Mouse (Mus musculus) testis, postnatal 14 days (tissue): ENCODE measurements around the gene Vtn.
"Not testable (repeated sequence)": the region's sequence is repeated elsewhere in the genome, so short reads cannot be mapped to it uniquely, and the experiment has no call there.

Source experiments
- DNase-seq: peaks from one replicate; pipeline ENCODE4 v3.0.0; 2021; ENCODE audit warnings: low spot score

The Vtn gene

GRCm38 (mm10) chr11:78497544-78498522 is 1.1 kb upstream of the Vtn start, which contains the start of gene Sarm1:
Sarm1 (minus strand) TSS chr11:78497754.
- DNase-seq: peak; percentile 90

- no peak for DNase-seq
Observed at GRCm38 (mm10) chr11:78499543-78499942, 652 bp downstream of the Vtn start.

- DNase-seq: no peak
Observed at GRCm38 (mm10) chr11:78500623-78501202, 1.8 kb downstream of the Vtn start.

- no peak for DNase-seq
Observed at GRCm38 (mm10) chr11:78501529-78501928, 2.6 kb downstream of the Vtn start.

- no peak for DNase-seq
Observed at GRCm38 (mm10) chr11:78502909-78503650, 4.2 kb downstream of the Vtn start, which contains the start of gene Sebox. Sebox (plus strand) TSS chr11:78503447.

- no peak for DNase-seq
Observed at GRCm38 (mm10) chr11:78505430-78505829, 6.5 kb downstream of the Vtn start.

GRCm38 (mm10) chr11:78509148-78509547 is 10.3 kb downstream of the Vtn start:
- DNase-seq: no peak

- DNase-seq: peak; percentile 93
Observed at GRCm38 (mm10) chr11:78512025-78512957, 13.4 kb downstream of the Vtn start, which contains the start of the genes Tmem199 and Poldip2. Tmem199 (minus strand) TSS chr11:78512172. Poldip2 (plus strand) TSS chr11:78512193.

- no peak for DNase-seq
Observed at GRCm38 (mm10) chr11:78513106-78513790, 14.4 kb downstream of the Vtn start.

- no peak for DNase-seq
Observed at GRCm38 (mm10) chr11:78515549-78516325, 16.8 kb downstream of the Vtn start.

GRCm38 (mm10) chr11:78518931-78519330 is 20.0 kb downstream of the Vtn start:
- no peak for DNase-seq

- peak; percentile 57 for DNase-seq
Observed at GRCm38 (mm10) chr11:78521880-78522279, 23.0 kb downstream of the Vtn start.

- no peak for DNase-seq
Observed at GRCm38 (mm10) chr11:78522481-78522997, 23.6 kb downstream of the Vtn start.

GRCm38 (mm10) chr11:78523241-78523955 is 24.5 kb downstream of the Vtn start:
- no peak for DNase-seq

- no peak for DNase-seq
Observed at GRCm38 (mm10) chr11:78524838-78525237, 25.9 kb downstream of the Vtn start.

- DNase-seq: no peak
Observed at GRCm38 (mm10) chr11:78528714-78529113, 29.8 kb downstream of the Vtn start.

GRCm38 (mm10) chr11:78530001-78530400 is 31.1 kb downstream of the Vtn start:
- no peak for DNase-seq

GRCm38 (mm10) chr11:78531046-78531445 is 32.2 kb downstream of the Vtn start:
- DNase-seq: no peak

- DNase-seq: not testable (repeated sequence)
Observed at GRCm38 (mm10) chr11:78531515-78531914, 32.6 kb downstream of the Vtn start.
